Mouse (Mus musculus) liver, embryonic 14.5 days (tissue): ENCODE measurements at regions not wholly inside any gene's neighbourhood (a gene's known extent, or its start where the extent isn't known, plus 50 kb on each side); places are given as distances from the start of the nearest gene placed in this dataset.

Experiments
- CTCF ChIP-seq: IDR thresholded peaks from 2 replicates; pipeline ENCODE4 v1.5.1; 2016; ENCODE audit warnings: antibody characterized with exemption, low read depth, control low read depth
- EP300 ChIP-seq: IDR thresholded peaks from 2 replicates; pipeline ENCODE4 v1.6.1; 2016; ENCODE audit warnings: antibody characterized with exemption, low read depth

GRCm38 (mm10) chr7:113141846-113142683 is 65.2 kb upstream of the Arntl start:
- TF ChIP-seq EP300 (no peak), CTCF (no peak)
